Mouse (Mus musculus) retina, postnatal 1 day (tissue): ENCODE data around the gene Ythdf1.
A peak's percentile ranks its signal among the peaks of the same experiment; 100 is the strongest.

Source experiments
- DNase-seq: peaks from one replicate; pipeline ENCODE4 v3.0.0-alpha.2; 2012

Gene Ythdf1

DNA sequence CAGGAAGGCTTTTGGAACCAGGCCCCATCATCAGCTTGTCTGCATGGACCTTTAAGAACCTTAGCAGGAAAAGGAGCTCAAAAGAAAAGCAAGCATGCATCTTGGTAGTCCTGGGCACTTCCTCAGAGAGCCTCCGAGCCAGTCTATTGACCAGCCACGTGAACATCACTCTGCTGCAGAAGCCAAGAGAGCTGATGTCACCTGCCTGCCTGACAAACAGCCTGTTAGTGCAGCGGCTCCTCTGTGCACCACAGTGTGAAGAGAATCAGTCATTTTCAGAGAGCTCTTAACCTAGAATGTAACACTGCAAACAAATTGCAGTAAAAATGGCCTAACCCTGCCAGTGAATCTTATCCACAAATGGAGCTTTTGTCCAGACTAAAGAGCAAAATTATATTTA lies 50.7 kb downstream of the Ythdf1 start:
- no peak for DNase-seq

DNA sequence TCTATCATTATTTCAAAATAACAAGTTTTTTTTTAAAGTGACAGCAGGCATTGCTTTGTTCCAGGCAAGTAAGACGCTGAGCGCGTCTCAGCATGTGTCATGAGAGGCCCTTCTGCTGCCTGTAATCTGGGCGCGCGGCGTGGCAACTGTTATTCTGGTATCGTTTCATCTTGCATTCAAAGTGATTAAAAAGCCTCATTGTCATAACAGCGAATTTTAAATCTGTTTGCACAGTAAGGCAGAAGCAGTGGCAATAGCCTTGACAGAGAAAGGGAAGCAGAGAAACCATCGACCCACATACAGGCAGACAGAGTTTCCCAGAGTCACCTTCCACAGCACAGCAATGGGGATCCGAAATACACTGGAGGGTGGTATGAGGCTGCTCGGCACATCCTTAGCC lies 59.2 kb downstream of the Ythdf1 start:
- DNase-seq, result no peak

DNA sequence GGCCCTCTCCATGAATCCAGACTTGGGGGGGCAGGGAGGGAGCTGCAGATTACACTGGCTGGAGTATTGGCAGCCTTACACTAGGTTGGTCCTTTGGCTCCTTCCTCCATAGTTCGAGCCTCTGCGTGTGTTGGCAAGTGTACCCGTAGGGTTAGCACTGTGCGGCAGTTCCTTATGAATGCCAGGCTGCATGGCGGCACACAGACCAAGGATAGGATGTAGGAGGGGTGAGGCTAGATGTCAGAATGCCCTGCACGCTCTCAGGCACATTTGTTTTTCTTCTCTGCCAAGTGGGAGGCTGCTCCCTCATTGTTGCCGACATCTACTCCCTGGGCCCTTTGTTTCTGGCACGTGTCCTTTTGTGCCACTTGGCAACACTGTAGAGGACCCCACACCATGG lies 63.6 kb downstream of the Ythdf1 start:
- peak; percentile 44 for DNase-seq

DNA sequence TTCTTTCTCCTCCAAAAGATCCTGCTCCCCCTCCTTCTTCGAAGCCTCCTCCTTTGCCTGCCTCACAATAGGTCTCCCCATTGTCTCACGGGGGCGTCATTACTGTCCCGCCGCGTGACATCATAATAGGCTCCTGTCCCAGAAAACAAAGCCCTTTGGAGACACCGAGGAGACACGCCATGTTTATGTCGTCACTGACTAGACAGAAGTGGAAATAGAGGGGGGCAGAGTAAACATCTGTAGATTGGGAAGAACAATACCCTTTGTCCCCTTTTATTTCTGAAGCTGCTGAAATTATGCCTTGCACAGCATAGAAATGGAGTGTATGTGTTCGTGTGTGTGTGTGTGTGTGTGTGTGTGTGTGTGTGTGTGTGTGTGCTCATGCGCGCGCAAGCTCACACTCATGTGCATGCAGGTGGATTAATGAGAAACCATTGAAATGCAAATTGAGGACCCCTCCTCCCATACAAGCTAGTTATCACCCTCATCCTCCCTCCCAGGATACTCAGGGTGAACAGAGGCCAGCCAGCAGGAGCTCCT lies 65.7 kb downstream of the Ythdf1 start:
- peak; percentile 86 for DNase-seq
